Mouse (Mus musculus): ENCODE data around the gene Prn.

DNA sequence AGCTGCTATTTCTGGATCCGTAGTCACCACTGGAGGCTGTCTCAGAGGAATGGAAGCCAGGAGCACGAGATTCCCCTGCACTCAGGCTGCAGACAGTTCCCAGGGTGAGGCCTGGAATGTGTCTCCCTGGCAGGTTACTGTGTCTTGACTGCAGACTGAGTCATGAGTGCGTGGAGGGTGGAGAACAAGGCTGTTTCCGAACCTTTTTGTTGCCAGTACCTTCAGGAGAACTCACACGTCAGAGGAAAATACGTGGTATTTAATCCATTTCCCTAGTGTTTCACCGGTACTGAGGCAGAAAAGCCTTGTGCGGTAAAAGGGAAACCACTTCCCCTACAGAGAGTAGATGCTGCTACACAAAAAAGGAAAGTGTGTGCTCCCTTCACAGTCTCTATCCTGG, 6.9 kb upstream of the Prn start:
- no peak for TF ChIP-seq GATA1 (IDR thresholded peaks at IDR 0.05; ENCODE audit: borderline replicate concordance, low read length)
- no peak for TF ChIP-seq FLI1 (IDR thresholded peaks at IDR 0.05; ENCODE audit: low read length)
